Mouse (Mus musculus): ENCODE data around the gene Arhgap11a.

Arhgap11a gene

DNA sequence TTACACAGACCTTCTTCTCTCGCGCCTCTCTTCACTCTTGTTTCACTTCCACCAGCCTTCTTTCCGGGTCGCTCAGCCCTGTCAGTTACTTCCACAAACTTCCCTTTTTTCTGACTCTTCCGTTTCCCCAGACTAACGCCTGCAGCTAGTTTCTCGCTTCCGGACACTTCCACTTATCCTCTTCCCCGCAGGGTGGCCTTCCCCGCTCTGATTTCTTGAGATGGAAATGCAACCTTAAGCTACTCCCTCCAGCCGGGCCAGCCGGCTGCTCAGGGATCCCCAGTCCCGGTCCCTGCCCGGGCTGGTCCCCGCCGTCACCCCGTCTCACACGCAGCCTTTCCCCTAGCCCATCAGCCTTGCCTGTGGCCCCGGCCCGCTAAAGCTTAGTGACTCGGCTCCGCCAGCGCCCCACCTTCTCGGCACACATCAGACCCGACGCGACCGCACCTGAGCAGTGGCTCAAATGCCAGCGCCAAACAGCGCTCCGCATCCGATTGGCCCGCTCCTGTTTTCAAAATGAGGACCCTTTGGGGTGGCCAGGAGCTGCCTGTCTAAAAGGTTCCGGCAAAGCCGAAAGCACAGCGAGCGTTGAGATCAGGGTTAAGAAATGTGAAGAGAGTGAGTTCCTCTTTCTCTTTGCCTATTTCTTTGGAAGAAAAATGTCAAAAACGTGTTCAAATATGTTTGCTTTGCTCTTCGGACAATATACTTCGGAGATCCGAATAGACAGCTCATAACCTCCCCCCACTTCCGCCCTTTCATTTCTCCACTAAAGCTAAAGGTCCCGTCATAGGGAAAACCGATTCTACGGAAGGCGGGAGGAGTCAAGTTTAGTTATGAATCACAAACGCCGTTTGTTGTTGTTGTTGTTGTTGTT, at the start of gene Arhgap11a:
Arhgap11a (minus strand) TSS at position 417 of the 877 bp plus-strand sequence.
- peak; percentile 94 for DNase-seq (ENCODE audit: extremely low spot score, low spot score)

DNA sequence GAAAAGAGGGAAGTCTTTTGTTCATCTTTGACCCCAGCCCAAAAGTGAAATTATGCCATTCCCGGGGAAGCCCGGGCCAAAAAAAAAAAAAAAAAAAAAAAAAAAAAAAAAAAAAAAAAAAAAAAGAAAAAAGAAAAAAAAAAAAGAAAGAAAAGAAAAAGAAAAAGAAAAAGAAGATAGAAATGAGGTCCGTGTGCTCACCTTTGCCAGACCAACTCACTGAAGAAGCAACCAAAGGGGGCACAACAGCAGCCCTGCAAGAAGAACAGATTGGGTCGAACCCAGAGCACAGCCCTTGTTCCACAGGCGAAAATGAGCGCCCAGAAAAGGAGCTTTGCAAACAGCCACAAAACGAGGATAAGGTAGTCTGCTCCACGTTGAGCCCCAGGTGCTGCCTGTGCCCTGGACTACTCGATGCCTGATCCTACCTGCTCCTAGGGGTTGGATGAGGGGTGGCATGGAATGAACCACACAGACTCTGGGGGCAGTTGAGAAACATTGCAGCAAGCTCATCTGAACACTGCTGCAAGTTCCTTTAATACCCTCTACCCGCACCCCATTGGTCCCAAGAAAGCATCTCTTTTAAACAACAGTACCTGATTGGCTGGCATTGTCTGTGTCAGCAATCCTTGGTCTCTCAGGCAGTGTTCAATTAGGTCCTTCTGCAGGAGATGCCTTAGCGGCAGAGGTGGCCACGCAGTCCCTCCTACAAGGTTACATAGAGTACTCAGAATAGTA, 45.1 kb upstream of the Arhgap11a start:
- no peak for DNase-seq (ENCODE audit: extremely low spot score, low spot score)

- no peak for DNase-seq (ENCODE audit: extremely low spot score, low spot score)
Observed at GRCm38 (mm10) chr2:113887166-113887565, 38.7 kb upstream of the Arhgap11a start.

GRCm38 (mm10) chr2:113886061-113886460, 37.6 kb upstream of the Arhgap11a start:
- DNase-seq (ENCODE audit: extremely low spot score, low spot score): no peak

GRCm38 (mm10) chr2:113870115-113870514, 21.7 kb upstream of the Arhgap11a start:
- no peak for DNase-seq (ENCODE audit: extremely low spot score, low spot score)

DNA sequence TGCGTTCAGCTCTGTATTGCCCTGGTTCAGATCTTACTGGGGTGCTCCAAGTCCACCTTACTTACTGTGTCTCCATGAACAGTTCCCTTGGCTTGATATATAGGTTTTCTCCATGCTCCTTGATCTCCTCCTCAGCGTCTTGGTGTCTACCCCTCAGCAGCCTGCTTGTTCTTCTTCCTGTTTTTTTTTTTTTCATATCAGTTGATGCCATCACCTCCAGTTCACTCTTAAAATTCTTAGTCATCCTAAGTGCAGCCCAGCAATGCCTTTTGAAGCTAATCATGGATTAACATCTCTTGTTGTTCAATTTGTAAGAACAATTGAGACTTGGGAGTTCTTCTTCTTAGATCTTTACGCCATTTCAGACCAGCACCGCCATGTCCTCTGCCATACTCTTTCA, 19.9 kb upstream of the Arhgap11a start:
- no peak for DNase-seq (ENCODE audit: extremely low spot score, low spot score)

DNA sequence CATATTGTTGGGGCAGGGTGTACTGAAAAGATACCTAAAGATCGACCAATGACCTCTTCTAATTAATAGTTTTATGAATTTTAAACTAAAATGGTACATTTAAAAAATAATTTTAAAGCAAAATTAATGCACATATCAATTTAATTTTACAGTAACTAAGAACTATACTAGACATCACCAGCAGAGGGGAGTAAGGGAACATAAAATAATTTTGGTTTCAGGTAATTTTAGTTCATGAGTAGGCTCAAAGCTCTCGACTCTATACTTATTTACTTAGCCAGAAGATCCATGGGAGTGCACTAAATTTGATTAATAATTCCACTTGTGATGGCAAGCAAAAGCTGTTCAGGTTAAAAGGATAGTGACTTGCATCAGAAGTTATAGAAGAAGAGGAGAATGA, 17.7 kb upstream of the Arhgap11a start:
- DNase-seq (ENCODE audit: extremely low spot score, low spot score): no peak

DNA sequence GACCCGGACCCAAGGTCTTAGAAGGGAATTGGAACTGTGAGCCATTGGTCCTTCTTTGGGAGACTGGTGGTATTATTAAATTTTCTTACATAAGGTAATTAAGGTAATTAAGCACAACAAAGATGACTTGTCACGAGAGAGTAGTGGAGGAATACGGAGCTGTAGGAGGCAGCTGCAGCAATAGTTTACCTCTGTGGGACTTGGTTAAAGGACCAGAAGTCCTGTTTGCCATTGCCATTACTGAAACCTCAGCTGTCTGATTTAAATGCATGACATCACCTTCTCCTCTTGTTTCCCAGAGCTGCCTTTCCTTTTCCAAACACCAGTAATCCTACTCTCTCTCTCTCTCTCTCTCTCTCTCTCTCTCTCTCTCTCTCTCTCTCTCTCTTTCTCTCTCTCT, 680 bp upstream of the Arhgap11a start:
- no peak for DNase-seq (ENCODE audit: extremely low spot score, low spot score)

DNA sequence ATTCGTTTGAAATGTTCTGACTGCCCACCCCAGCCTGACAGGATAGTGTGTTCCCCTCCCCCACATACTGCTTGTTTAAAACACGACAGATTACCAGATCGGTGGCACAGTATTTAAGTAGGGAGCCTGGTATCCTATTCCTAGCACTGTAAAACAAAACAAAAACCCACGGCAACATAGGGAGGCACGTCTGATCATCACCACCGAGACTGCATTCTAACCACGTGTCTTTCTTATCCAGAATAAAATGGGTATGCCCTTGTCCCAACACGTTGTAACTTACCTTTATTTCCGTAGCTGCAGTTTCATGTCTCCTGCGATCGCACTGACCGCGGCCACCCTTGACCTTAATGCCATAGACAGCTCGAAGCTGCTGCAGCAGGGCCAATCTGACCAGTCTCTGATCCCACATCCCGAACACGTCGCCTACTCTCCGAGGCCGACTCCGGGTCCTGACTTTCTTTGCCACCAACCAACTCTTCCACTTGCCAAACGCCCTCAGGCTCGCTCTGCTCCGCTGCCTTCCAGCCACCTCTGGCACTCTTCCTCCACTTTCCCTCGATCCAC, 700 bp downstream of the Arhgap11a start:
- no peak for DNase-seq (ENCODE audit: extremely low spot score, low spot score)

DNA sequence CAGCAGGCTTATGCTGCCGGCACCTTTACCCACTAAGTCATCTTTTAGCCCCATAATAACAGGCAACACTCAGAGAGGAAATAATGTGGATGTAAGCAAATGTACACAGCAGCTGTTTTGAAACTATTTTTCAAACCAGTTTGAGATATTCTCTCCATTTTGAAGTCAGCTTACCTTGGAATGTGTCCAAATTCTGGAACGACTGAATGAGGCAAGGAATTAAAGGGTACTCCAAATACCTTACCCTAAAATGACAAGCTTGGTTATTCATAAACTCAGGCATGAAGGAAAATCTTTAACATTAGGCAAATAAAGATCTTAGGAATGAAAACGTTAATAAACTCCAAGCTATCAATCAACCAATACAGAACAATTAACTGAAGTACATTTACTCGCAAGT, 3.4 kb downstream of the Arhgap11a start:
- no peak for DNase-seq (ENCODE audit: extremely low spot score, low spot score)

GRCm38 (mm10) chr2:113841656-113842437, 6.6 kb downstream of the Arhgap11a start:
- no peak for DNase-seq (ENCODE audit: extremely low spot score, low spot score)

GRCm38 (mm10) chr2:113839488-113839887, 9.0 kb downstream of the Arhgap11a start:
- DNase-seq (ENCODE audit: extremely low spot score, low spot score): no peak

DNA sequence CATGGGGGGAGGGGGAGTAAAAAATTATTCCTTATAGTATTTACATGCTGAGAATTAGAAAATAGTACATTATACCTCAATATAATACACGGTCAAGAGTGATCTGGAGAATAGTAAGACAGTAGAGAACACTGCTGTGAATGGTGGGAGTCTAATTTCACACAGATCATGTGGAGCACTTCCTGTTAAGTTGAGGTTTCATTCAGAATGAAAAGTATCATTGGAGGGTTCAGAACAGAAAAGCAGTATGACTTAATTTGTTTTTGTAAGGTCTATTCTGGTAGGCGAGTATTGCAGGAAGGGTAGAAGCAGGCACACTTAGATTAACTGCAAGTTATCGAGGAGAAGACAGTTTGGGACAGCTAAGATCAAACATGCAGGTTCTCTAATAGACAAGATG, 13.2 kb downstream of the Arhgap11a start:
- DNase-seq (ENCODE audit: extremely low spot score, low spot score): no peak

DNA sequence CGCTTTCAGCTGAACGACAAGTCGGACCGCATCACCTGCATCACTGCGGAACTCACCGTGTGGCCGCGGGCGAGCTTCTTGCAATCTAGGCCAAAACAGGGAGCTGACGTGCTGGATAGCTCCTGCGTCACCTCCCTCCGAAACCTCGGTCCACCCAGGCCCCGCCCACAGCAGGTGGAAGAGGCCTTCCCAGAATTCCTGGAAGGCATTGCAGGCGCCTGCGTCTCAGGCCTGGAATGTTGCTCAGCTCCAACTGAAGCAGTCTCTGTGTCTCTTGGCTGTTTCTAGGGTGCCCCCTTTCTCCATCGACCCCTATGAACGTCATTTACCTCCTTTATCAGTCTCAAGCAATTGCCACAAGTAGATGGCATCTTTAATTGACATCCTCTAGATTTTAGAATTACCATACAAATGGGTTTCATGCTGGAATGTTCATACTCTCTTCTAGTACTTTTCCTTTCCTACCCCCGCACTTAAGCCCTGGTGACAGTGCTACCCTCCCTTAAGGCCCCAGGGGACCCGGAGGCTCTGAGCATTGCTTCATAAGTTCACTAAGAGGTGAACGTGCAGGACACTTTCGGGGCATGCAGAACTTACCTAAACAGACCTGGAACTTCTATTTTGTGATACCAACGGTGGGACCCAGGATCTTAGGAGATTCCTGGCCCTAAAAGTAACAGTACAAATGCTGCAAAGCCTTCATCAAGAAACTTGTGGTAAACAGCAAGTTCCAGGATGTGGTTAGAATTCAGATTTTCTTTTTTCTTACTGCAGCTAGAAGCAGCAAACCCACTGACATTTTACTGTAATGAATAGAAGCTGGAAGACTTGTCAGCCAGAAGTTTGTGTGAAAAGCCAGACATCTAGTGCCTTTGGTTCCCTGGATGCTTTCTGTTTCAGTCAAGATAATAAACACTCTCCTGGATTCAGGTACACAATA, 19.2 kb downstream of the Arhgap11a start, which contains the start of gene Scg5:
Scg5 (minus strand) TSS at position 179 of the 940 bp plus-strand sequence.
- peak; percentile 83 for DNase-seq (ENCODE audit: extremely low spot score, low spot score)

GRCm38 (mm10) chr2:113828086-113828942, 20.1 kb downstream of the Arhgap11a start:
- DNase-seq (ENCODE audit: extremely low spot score, low spot score): no peak

DNA sequence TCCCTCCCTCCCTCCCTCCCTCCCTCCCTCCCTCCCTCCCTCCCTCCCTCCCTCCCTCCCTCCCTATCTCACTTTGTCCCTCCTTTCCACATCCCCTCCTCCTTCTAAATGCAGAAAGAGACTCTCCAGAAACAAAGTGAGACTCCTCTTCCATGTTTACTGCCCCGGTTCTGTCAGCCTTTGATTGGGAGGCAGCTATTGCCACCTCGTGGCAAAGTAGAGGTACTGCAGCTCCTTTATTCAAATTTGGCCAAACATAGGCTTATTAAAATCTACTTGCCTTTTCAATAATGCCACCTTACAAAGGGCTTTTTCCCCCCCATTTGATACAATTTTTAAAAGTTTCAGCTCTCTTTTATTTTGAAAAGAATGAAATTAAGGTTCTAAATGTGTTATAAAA, 24.6 kb downstream of the Arhgap11a start:
- no peak for DNase-seq (ENCODE audit: extremely low spot score, low spot score)

DNA sequence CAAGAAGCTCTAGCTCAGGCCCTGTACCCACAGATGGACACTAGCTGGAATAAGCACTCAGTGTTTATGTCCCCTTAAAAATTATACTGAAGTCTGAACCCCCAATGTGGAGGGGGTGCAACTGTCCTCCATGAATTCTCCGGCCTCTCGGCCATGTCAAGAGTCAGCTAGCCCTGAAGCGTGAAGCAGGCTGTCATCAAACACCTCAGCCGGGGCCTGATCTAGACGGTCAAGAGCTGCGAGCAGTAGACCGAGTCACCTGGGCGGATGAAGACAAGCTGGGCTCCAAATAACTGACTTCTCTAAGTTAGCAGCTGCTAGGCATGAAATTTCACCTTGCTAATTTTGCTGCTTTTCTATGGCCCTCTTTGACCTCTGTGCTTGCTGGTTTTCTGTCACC, 26.1 kb downstream of the Arhgap11a start:
- no peak for DNase-seq (ENCODE audit: extremely low spot score, low spot score)

- no peak for DNase-seq (ENCODE audit: extremely low spot score, low spot score)
Observed at GRCm38 (mm10) chr2:113821176-113821734, 27.2 kb downstream of the Arhgap11a start.

GRCm38 (mm10) chr2:113820117-113820516, 28.3 kb downstream of the Arhgap11a start:
- no peak for DNase-seq (ENCODE audit: extremely low spot score, low spot score)
